Mouse (Mus musculus) cortical plate, adult 2 months (tissue): ENCODE results near the gene Sucla2.

Experiments
- CTCF ChIP-seq: fragments of 200-500 bp; IDR thresholded peaks from 2 replicates; pipeline ENCODE4 v1.5.1; 2011; ENCODE audit warnings: mild to moderate bottlenecking, control low read depth, low read length; ENCODE audit not compliant: insufficient read depth; ENCODE audit errors: extremely low read depth
- POLR2A ChIP-seq: fragments of 200-500 bp; IDR thresholded peaks from 2 replicates; pipeline ENCODE4 v1.6.1; 2011; ENCODE audit warnings: mild to moderate bottlenecking, low read length, control low read depth; ENCODE audit not compliant: insufficient read depth; ENCODE audit errors: extremely low read depth

DNA sequence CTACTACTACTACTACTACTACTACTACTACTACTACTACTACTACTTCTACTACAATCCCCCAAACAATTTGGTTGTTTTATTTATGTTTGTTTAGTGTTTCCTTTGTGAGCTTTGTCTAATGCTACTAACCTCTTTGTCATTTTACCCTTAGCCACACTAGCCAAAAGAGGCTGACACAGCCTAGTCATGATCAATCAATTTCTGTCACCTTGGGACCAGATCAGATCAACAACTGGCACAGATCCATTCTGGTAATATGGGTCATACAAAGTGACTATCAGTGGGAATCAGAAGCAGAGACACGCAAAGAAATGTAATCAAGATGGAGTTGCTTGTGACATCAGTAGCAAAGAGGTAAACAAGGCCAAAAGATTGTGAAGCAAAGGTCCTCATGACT is 97.9 kb downstream of the Sucla2 start:
- no peak for TF ChIP-seq POLR2A
- no peak for TF ChIP-seq CTCF
